Mouse (Mus musculus): Measurements from ENCODE around the gene Cdk5r2.

The Cdk5r2 gene

GRCm38 (mm10) chr1:74902191-74902590, 47.5 kb downstream of the Cdk5r2 start:
- H3K9me3 ChIP-seq (ENCODE audit: low read length), result no peaks in the 10 kb centered on the region
- H3K4me3 ChIP-seq (replicated peaks; ENCODE audit: low read length), result no peak overlapping the region
- H3K27me3 ChIP-seq (ENCODE audit: insufficient read depth, low read length), result peaks cover 96% of the 10 kb centered on the region
- peaks cover 45% of the 10 kb centered on the region for H3K4me1 ChIP-seq (replicated peaks; ENCODE audit: low read depth, low read length)
- TF ChIP-seq CTCF (conservative IDR thresholded peaks at IDR 0.05; ENCODE audit: low read length), result no peak
- TF ChIP-seq POU5F1 (IDR thresholded peaks at IDR 0.05; ENCODE audit: borderline replicate concordance, low read length), result no peak
- TF ChIP-seq NANOG (IDR thresholded peaks at IDR 0.05; ENCODE audit: borderline replicate concordance, low read length), result no peak
- H3K36me3 ChIP-seq (ENCODE audit: insufficient read depth, low read length), result no peaks in the 10 kb centered on the region
